Mouse (Mus musculus): Measurements from ENCODE around the gene Arl6ip6.

GRCm38 (mm10) chr2:53200164-53200885 is 8.8 kb downstream of the Arl6ip6 start:
- TF ChIP-seq CTCF (IDR thresholded peaks at IDR 0.05; ENCODE audit: extremely low read depth, insufficient read depth, low read length) = no peak
- TF ChIP-seq POLR2A (IDR thresholded peaks at IDR 0.05; ENCODE audit: extremely low read depth, insufficient read depth, low read length) = no peak

Data from cortical plate, adult 2 months (tissue).